Mouse (Mus musculus) hindbrain, embryonic 16.5 days (tissue): ENCODE data around the gene Elane. TPM values are rescaled to one million over a fixed set of nuclear protein-coding genes. Genes with fewer than 3 reads are reported as not detected.
A peak's percentile ranks its signal among the peaks of the same experiment; 100 is the strongest.
"Not testable (repeated sequence)": the region's sequence is repeated elsewhere in the genome, so short reads cannot be mapped to it uniquely, and the experiment has no call there.

Experiments
- ATAC-seq: fragments of 200-750 bp; cut with Nextera tagmentation; 2 replicates; pipeline ENCODE4 v1.8.0; 2017; ENCODE audit warnings: moderate TSS enrichment, moderate library complexity
- H3K27ac ChIP-seq: fragments of 300-500 bp; sonication (generic); 2 replicates; pipeline ENCODE4 v1.5.1; 2014; ENCODE audit warnings: low read depth, mild to moderate bottlenecking, control low read depth, low read length, moderate library complexity
- H3K27me3 ChIP-seq: fragments of 300-500 bp; sonication (generic); replicated peaks from 2 replicates; pipeline ENCODE4 v1.6.1; 2014; ENCODE audit warnings: low read length; ENCODE audit not compliant: control insufficient read depth, insufficient read depth
- H3K36me3 ChIP-seq: fragments of 300-500 bp; sonication (generic); 2 replicates; pipeline ENCODE4 v1.6.1; 2014; ENCODE audit warnings: mild to moderate bottlenecking, low read length, moderate library complexity, mixed read lengths; ENCODE audit not compliant: control insufficient read depth, insufficient read depth
- H3K4me1 ChIP-seq: fragments of 300-500 bp; sonication (generic); 2 replicates; pipeline ENCODE4 v1.6.1; 2014; ENCODE audit warnings: low read depth, low read length; ENCODE audit not compliant: control insufficient read depth, insufficient read depth
- H3K4me2 ChIP-seq: fragments of 300-500 bp; sonication (generic); 2 replicates; pipeline ENCODE4 v1.6.1; 2014; ENCODE audit warnings: mild to moderate bottlenecking, low read length, control low read depth, moderate library complexity
- H3K4me3 ChIP-seq: fragments of 300-500 bp; sonication (generic); 2 replicates; pipeline ENCODE4 v1.5.1; 2014; ENCODE audit warnings: mild to moderate bottlenecking, low read length, control low read depth, moderate library complexity
- H3K9ac ChIP-seq: fragments of 300-500 bp; sonication (generic); 2 replicates; pipeline ENCODE4 v1.6.1; 2014; ENCODE audit warnings: low read depth, mild to moderate bottlenecking, control low read depth, low read length, moderate library complexity
- H3K9me3 ChIP-seq: fragments of 300-500 bp; sonication (generic); 2 replicates; pipeline ENCODE4 v1.6.1; 2014; ENCODE audit warnings: mild to moderate bottlenecking, low read length, moderate library complexity; ENCODE audit not compliant: control insufficient read depth
- WGBS: fragments of 180-500 bp; shearing (Covaris S2); extraction: QIAGEN DNeasy Blood & Tissue Kit; methylation state at CpG from one replicate; pipeline ENCODE4 v1.1.7; 2014; 5-methylcytosine and 5-hydroxymethylcytosine counted together
- polyA plus RNA-seq: library from polyadenylated mRNA; unstranded; fragments of >200 nt; fragmentation: Nextera tagmentation; extraction: Ambion mirVana; gene quantifications from 2 replicates; pipeline ENCODE4 v1.2.1, GENCODE M21; 2015

The Elane gene
- polyA plus RNA-seq, 1 experiment from 2014 or later: 0.26 TPM

GRCm38 (mm10) chr10:79874290-79874862, 11.7 kb upstream of the Elane start, which contains the start of the genes Prtn3 and Plppr3:
Prtn3 (plus strand) TSS chr10:79874476.
Plppr3 (minus strand) TSS chr10:79874634.
- WGBS: 0% methylated on average over 43 of the region's 57 CpGs
- Histone ChIP-seq H3K4me3 (peak within 1 kb of the TSS; percentile 65), H3K9ac (peak within 1 kb of the TSS; percentile 74), H3K27ac (peak within 1 kb of the TSS; percentile 90), H3K4me1 (peaks cover 25% of the 10 kb centered on the region), H3K36me3 (0 out of 2 replicates have a peak, but pooled peaks cover 3% of the 10 kb centered on the region), H3K9me3 (no peaks in the 10 kb centered on the region), H3K27me3 (no peaks in the 10 kb centered on the region), H3K4me2 (peak within 1 kb of the TSS; percentile 96)
- peak; percentile 93 for ATAC-seq

DNA sequence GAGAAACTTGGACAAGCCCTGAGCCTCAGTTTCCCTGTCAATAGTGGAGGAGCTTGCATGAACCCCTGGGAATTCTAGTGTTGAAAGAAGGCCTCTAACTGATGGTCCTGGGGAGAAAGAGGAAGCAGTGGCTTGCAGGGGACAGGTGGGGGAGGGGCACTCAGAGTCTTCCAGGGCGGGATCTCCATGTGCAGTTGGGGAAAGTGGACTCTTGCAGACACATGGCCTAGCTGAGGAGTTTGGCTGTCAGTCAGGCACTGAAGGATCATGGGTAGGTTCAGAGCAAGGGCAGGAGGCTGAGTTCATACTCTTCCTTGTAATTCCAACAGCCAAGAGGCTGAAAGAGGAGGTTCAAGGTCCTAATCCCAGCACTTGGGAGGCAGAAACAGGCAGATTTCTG, 8.9 kb upstream of the Elane start:
- no peak overlapping the region for H3K9ac ChIP-seq
- H3K36me3 ChIP-seq: no peaks in the 10 kb centered on the region
- H3K4me2 ChIP-seq: no peak overlapping the region
- no peak overlapping the region for H3K27ac ChIP-seq
- peaks cover 16% of the 10 kb centered on the region for H3K4me1 ChIP-seq
- H3K27me3 ChIP-seq: peaks cover 4% of the 10 kb centered on the region; the same call in 1 of the 2 replicates
- no peak overlapping the region for H3K4me3 ChIP-seq
- 46% methylated on average over 1 of the region's 1 CpGs for WGBS
- no peak for ATAC-seq
- H3K9me3 ChIP-seq: no peaks in the 10 kb centered on the region

- no peak overlapping the region for H3K4me3 ChIP-seq
- H3K9ac ChIP-seq: no peak overlapping the region
- no peak overlapping the region for H3K27ac ChIP-seq
- WGBS: 41% methylated on average over 12 of the region's 12 CpGs
- no peak for ATAC-seq
- H3K27me3 ChIP-seq: peaks cover 4% of the 10 kb centered on the region; the same call in 1 of the 2 replicates
- no peak overlapping the region for H3K4me2 ChIP-seq
- no peaks in the 10 kb centered on the region for H3K9me3 ChIP-seq
- H3K36me3 ChIP-seq: no peaks in the 10 kb centered on the region
- H3K4me1 ChIP-seq: peaks cover 14% of the 10 kb centered on the region
Measured at GRCm38 (mm10) chr10:79877757-79878156, 8.3 kb upstream of the Elane start.

DNA sequence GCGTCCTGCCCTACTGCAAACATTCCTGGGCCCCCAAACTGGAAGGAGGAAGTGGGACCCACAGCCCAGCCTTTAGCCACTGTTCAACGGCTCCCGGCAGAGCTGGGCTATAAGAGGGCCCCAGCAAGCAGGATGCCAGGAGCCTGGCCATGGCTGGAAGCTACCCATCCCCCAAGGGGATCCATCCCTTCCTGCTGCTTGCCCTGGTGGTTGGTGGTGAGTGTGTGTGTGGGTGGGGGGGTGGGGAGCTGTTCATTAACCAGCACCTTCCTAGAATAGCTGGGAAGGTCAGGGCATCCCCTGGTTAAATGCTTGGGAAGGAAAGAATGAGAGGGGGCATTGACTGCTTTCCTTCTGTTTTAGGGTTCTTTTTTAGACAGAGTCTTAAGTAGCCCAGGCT, 6.5 kb upstream of the Elane start:
- ATAC-seq: no peak
- no peaks in the 10 kb centered on the region for H3K9me3 ChIP-seq
- H3K27me3 ChIP-seq: peaks cover 4% of the 10 kb centered on the region; the same call in 1 of the 2 replicates
- no peak overlapping the region for H3K27ac ChIP-seq
- WGBS: 48% methylated on average over 3 of the region's 3 CpGs
- H3K4me3 ChIP-seq: no peak overlapping the region
- peaks cover 14% of the 10 kb centered on the region for H3K4me1 ChIP-seq
- H3K36me3 ChIP-seq: no peaks in the 10 kb centered on the region
- no peak overlapping the region for H3K4me2 ChIP-seq
- H3K9ac ChIP-seq: no peak overlapping the region

GRCm38 (mm10) chr10:79880721-79881120, 5.3 kb upstream of the Elane start:
- Histone ChIP-seq H3K36me3 (no peaks in the 10 kb centered on the region), H3K9ac (no peak overlapping the region), H3K27me3 (peaks cover 4% of the 10 kb centered on the region; the same call in 1 of the 2 replicates), H3K4me2 (no peak overlapping the region), H3K4me1 (peaks cover 5% of the 10 kb centered on the region; the same call in 1 of the 2 replicates), H3K4me3 (no peak overlapping the region), H3K27ac (no peak overlapping the region), H3K9me3 (no peaks in the 10 kb centered on the region)
- ATAC-seq: no peak
- 16% methylated on average over 9 of the region's 9 CpGs for WGBS

GRCm38 (mm10) chr10:79881981-79882380, 4.1 kb upstream of the Elane start:
- Histone ChIP-seq H3K4me3 (0 out of 2 replicates have a peak overlapping the region, but pooled peaks have one; percentile 6), H3K36me3 (no peaks in the 10 kb centered on the region), H3K27me3 (peaks cover 4% of the 10 kb centered on the region; the same call in 1 of the 2 replicates), H3K27ac (no peak overlapping the region), H3K4me2 (peak overlapping the region; percentile 27), H3K4me1 (peaks cover 5% of the 10 kb centered on the region; the same call in 1 of the 2 replicates), H3K9ac (peak overlapping the region; percentile 43), H3K9me3 (no peaks in the 10 kb centered on the region)
- ATAC-seq: peak; percentile 22; the same call in 1 of the 2 replicates
- WGBS: 9% methylated on average over 22 of the region's 22 CpGs

- Histone ChIP-seq H3K9me3 (no peaks in the 10 kb centered on the region), H3K27me3 (peaks cover 4% of the 10 kb centered on the region; the same call in 1 of the 2 replicates), H3K4me2 (peak overlapping the region; percentile 15; the same call in 1 of the 2 replicates), H3K4me3 (no peak overlapping the region), H3K36me3 (no peaks in the 10 kb centered on the region), H3K9ac (peak overlapping the region; percentile 11; the same call in 1 of the 2 replicates), H3K4me1 (peaks cover 5% of the 10 kb centered on the region; the same call in 1 of the 2 replicates), H3K27ac (no peak overlapping the region)
- WGBS: 18% methylated on average over 22 of the region's 22 CpGs
- ATAC-seq: peak; percentile 34; the same call in 1 of the 2 replicates
Measured at GRCm38 (mm10) chr10:79883297-79884084, 2.6 kb upstream of the Elane start.

DNA sequence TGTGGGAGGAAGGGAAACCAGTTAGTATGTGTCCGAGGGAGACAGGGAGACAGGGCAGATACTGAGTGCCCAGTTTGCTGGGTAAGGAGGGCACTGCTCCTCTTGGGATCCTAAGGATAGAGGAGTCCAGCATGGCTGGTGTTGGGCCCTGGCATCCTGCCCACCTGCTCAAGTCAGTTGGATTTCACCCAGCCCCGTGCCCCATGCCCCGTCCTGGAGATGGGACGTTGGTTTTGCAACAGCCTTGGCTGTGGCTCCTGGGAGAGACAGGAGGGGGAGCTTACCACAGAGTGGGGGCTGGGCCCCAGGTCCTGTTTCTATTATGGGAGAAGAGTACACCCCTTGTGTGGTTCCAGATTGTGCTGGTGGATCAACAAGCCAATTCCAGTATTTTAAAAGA, 1.6 kb upstream of the Elane start:
- peak; percentile 16; the same call in 1 of the 2 replicates for ATAC-seq
- no peak overlapping the region for H3K4me2 ChIP-seq
- H3K4me3 ChIP-seq: no peak overlapping the region
- no peak overlapping the region for H3K27ac ChIP-seq
- H3K27me3 ChIP-seq: peaks cover 4% of the 10 kb centered on the region; the same call in 1 of the 2 replicates
- H3K9ac ChIP-seq: no peak overlapping the region
- no peaks in the 10 kb centered on the region for H3K9me3 ChIP-seq
- H3K4me1 ChIP-seq: peaks cover 5% of the 10 kb centered on the region; the same call in 1 of the 2 replicates
- H3K36me3 ChIP-seq: no peaks in the 10 kb centered on the region
- 72% methylated on average over 4 of the region's 4 CpGs for WGBS

GRCm38 (mm10) chr10:79884938-79885337, 1.1 kb upstream of the Elane start:
- H3K36me3 ChIP-seq, H3K4me2 ChIP-seq, H3K27me3 ChIP-seq, H3K27ac ChIP-seq, H3K9ac ChIP-seq, H3K4me3 ChIP-seq, ATAC-seq, H3K4me1 ChIP-seq, H3K9me3 ChIP-seq: not testable (repeated sequence)
- 76% methylated on average over 2 of the region's 3 CpGs for WGBS
